Mouse (Mus musculus): ENCODE measurements at regions not wholly inside any gene's neighbourhood (a gene's known extent, or its start where the extent isn't known, plus 50 kb on each side); places are given as distances from the start of the nearest gene placed in this dataset.
A peak's percentile ranks its signal among the peaks of the same experiment; 100 is the strongest.

GRCm38 (mm10) chr8:4052150-4052549, 53.5 kb downstream of the Cd209f start:
- WGBS, result 71% methylated on average over 2 of the region's 2 CpGs

DNA sequence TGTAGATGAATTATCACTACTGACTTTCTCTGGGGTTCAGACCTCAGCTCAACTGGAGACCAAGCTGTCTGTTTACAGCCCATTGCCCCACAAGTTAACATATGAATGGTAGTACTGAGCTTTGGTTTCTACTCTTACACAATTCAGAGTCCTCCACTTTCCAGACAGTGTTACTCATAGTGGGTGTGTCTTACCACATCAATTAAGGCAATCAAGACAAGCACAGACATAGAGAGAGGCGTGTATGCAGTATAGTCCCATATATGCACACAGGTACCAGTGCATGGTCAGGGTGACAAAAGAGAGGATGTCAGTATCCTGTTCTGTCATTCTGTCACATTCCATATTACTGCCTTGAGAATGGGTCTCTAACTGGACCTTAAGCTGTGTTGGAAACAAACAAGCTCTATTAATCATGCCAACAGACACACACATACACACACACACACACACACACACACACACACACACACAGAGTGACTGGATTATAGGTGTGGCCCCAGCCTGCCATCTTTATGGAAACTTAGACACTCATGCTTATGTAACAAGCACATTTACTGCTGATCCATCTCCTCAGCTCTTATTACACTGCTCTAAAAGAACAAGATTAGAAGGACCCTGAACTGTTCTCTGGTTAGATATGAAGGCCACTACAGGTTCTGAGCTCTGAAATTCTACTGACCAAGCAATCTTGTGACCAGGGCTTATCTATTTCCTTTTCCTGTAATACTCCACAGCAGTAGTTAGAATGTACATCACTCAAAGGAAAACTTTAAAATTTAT, 59.0 kb upstream of the Cd209c start:
- ATAC-seq, result peak; percentile 76
- Histone ChIP-seq H3K27ac (ENCODE audit: low read length) (no peak overlapping the region), H3K27me3 (replicated peaks; ENCODE audit: control insufficient read depth, insufficient read depth, low read length) (no peaks in the 10 kb centered on the region), H3K4me3 (ENCODE audit: low read length) (no peak overlapping the region), H3K4me1 (ENCODE audit: control insufficient read depth, insufficient read depth, low read length) (no peaks in the 10 kb centered on the region), H3K9ac (ENCODE audit: low read depth, low read length) (no peak overlapping the region), H3K4me2 (ENCODE audit: low read depth, low read length) (no peak overlapping the region), H3K36me3 (ENCODE audit: control insufficient read depth, insufficient read depth, low read length) (no peaks in the 10 kb centered on the region), H3K9me3 (ENCODE audit: control insufficient read depth, low read length) (no peaks in the 10 kb centered on the region)
- WGBS, result 71% methylated on average over 1 of the region's 1 CpGs

More at GRCm38 (mm10) chr8:4052150-4052549, 53.5 kb downstream of the Cd209f start:
- Histone ChIP-seq H3K4me1 (ENCODE audit: control insufficient read depth, insufficient read depth, low read length) (no peaks in the 10 kb centered on the region), H3K27ac (ENCODE audit: low read length) (no peak overlapping the region), H3K9me3 (ENCODE audit: control insufficient read depth, low read length) (no peaks in the 10 kb centered on the region), H3K27me3 (replicated peaks; ENCODE audit: control insufficient read depth, insufficient read depth, low read length) (no peaks in the 10 kb centered on the region), H3K4me3 (ENCODE audit: low read length) (no peak overlapping the region), H3K9ac (ENCODE audit: low read depth, low read length) (no peak overlapping the region), H3K36me3 (ENCODE audit: control insufficient read depth, insufficient read depth, low read length) (no peaks in the 10 kb centered on the region), H3K4me2 (ENCODE audit: low read depth, low read length) (no peak overlapping the region)
- no peak for ATAC-seq
